Mouse (Mus musculus) liver, adult 2 months (tissue): ENCODE measurements around the gene Fan1.
A peak's percentile ranks its signal among the peaks of the same experiment; 100 is the strongest.

ENCODE experiments used
- CTCF ChIP-seq: fragments of 200-500 bp; IDR thresholded peaks from 2 replicates; pipeline ENCODE4 v1.5.1; 2011; ENCODE audit warnings: low read depth, low read length, control low read depth
- POLR2A ChIP-seq: fragments of 200-500 bp; IDR thresholded peaks from 2 replicates; pipeline ENCODE4 v1.6.1; 2011; ENCODE audit warnings: low read length, control low read depth; ENCODE audit not compliant: insufficient read depth; ENCODE audit errors: extremely low read depth

- peak; percentile 44; the same call in 1 of the 2 replicates for TF ChIP-seq CTCF
- peak; percentile 67; the same call in 1 of the 2 replicates for TF ChIP-seq POLR2A
These were observed at the start of gene Fan1 for GRCm38 (mm10) chr7:64373830-64374562.
